Mouse (Mus musculus): ENCODE results near the gene Map1b. TPM values are rescaled to one million over a fixed set of nuclear protein-coding genes. Genes with fewer than 3 reads are reported as not detected.

Gene Map1b
- polyA plus RNA-seq, 1 experiment from 2014 or later, result 2,470 TPM

DNA sequence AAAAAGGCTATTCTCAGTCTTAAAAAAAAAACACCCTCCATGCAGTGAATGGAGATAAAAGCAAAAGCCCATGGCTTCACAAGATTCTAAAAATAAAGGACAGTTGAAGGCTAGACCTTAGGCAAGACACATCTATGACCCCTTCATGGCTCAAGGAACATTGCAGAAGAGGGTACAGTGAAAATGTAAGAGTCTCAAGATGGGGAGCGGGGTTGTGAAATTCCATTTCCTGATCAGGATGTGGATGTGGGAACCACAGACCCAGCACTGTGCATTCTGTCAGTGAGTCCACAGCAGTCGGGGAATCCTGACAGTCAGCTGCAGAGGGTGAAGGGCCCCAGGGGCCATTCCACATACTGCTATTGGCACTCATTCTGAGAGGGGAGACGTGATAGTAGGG lies 123.2 kb downstream of the Map1b start:
- Histone ChIP-seq H3K27me3 (ENCODE audit: control insufficient read depth, insufficient read depth, low read length) (no peaks in the 10 kb centered on the region), H3K9ac (replicated peaks; ENCODE audit: low read length) (no peak overlapping the region), H3K4me3 (replicated peaks; ENCODE audit: low read depth, low read length) (no peak overlapping the region), H3K9me3 (ENCODE audit: control insufficient read depth, low read length) (no peaks in the 10 kb centered on the region), H3K4me2 (ENCODE audit: low read length) (no peak overlapping the region), H3K4me1 (ENCODE audit: control insufficient read depth, insufficient read depth, low read length) (peaks cover 22% of the 10 kb centered on the region), H3K27ac (replicated peaks; ENCODE audit: low read depth, low read length) (no peak overlapping the region), H3K36me3 (ENCODE audit: control insufficient read depth, insufficient read depth, low read length) (no peaks in the 10 kb centered on the region)
- WGBS, result 88% methylated on average over 3 of the region's 3 CpGs
- DNase-seq (no peak), ATAC-seq (ENCODE audit: low FRiP score, low TSS enrichment) (no peak)

DNA sequence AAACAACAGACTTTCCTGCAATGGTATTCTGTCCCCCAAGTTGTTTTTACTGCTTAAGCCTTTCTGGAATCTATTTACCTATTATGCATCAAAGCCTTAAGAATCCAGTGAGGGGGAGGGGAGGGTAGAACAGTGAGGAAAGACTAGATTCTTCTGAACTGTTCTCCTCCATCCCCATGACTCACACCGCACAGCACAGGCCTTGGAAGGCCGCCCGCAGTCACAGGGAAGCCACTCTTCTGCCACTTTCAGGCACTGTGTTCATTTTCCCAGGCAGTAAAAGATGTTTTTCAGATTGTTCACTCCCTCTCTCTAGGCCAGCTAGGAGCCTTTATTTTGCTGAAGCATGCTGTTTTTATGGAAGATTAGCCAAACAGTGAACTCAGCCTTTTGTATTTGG lies 124.9 kb downstream of the Map1b start:
- 75% methylated on average over 3 of the region's 3 CpGs for WGBS
- Histone ChIP-seq H3K4me1 (ENCODE audit: control insufficient read depth, insufficient read depth, low read length) (peaks cover 16% of the 10 kb centered on the region; the same call in 1 of the 2 replicates), H3K9ac (replicated peaks; ENCODE audit: low read length) (no peak overlapping the region), H3K9me3 (ENCODE audit: control insufficient read depth, low read length) (no peaks in the 10 kb centered on the region), H3K27ac (replicated peaks; ENCODE audit: low read depth, low read length) (0 out of 2 replicates have a peak overlapping the region, but pooled peaks have one; percentile 26), H3K4me3 (replicated peaks; ENCODE audit: low read depth, low read length) (no peak overlapping the region), H3K36me3 (ENCODE audit: control insufficient read depth, insufficient read depth, low read length) (no peaks in the 10 kb centered on the region), H3K27me3 (ENCODE audit: control insufficient read depth, insufficient read depth, low read length) (no peaks in the 10 kb centered on the region), H3K4me2 (ENCODE audit: low read length) (no peak overlapping the region)
- ATAC-seq (ENCODE audit: low FRiP score, low TSS enrichment), result no peak
- peak; percentile 20 for DNase-seq

DNA sequence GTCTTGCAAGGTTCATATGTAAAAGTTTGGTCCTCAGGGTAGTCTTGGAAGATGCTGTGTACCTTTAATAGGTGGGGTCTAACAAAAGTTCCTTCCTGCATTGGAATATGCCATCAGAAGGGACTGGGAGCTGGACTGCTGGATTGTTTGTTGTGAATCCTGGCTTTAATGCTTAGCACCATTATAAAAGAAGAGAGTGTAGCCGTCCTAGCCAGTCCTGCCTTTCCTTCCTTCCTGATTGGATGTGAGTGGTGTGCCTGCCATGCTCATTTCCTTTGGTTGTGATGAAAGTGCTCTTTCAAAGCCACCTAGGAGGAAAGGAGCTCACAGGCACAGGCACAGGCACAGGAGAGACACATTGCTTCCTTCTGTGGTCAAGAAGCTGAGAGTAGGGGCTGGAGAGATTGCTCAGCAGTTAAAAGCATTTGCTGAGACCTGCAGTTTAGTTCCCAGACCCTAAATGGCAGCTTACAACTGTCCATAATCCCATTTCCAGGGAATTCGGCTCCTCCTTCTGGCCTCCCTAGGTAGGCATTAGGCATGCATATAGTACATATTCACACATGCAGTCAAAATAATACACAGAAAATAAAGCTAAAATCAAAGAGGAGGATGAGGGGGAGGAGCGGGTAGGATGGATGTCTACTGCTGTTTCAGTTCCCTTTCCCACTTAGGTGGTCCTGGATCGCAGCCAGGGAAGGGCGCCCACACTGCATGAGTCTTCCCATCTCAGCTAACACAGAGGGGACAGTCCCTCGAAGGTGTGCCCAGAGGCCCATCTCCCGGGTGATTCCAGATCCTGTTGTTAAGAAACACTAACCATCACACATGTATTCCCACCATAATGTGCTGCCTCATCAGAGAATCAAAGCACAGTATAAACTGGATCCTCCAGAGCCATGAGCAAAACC lies 128.2 kb downstream of the Map1b start:
- 72% methylated on average over 7 of the region's 7 CpGs for WGBS
- no peak for DNase-seq

DNA sequence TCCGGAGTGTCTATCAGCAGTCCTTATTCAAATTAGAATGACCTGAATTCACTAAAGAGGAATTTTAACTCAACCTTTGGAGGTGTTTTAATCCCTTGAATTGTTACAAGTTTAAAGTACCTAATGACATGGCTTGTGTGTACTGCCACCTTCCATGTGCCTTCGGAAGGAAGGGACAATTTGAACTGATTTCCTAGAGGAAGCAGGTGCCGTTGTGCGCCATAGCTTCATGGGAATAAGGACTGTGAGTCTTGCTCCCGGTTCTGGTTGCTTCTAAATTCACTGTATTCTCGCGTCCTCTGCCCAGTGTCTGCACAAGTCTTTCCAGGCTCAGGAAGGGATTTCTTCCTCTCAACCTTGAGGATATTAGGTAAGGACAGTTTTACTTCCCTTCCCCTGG lies 130.0 kb downstream of the Map1b start:
- Histone ChIP-seq H3K36me3 (ENCODE audit: control insufficient read depth, insufficient read depth, low read length) (no peaks in the 10 kb centered on the region), H3K27me3 (ENCODE audit: control insufficient read depth, insufficient read depth, low read length) (no peaks in the 10 kb centered on the region), H3K27ac (replicated peaks; ENCODE audit: low read depth, low read length) (no peak overlapping the region), H3K4me3 (replicated peaks; ENCODE audit: low read depth, low read length) (no peak overlapping the region), H3K9me3 (ENCODE audit: control insufficient read depth, low read length) (no peaks in the 10 kb centered on the region), H3K4me2 (ENCODE audit: low read length) (no peak overlapping the region), H3K9ac (replicated peaks; ENCODE audit: low read length) (no peak overlapping the region), H3K4me1 (ENCODE audit: control insufficient read depth, insufficient read depth, low read length) (peaks cover 5% of the 10 kb centered on the region; the same call in 1 of the 2 replicates)
- 86% methylated on average over 7 of the region's 7 CpGs for WGBS
- DNase-seq (no peak), ATAC-seq (ENCODE audit: low FRiP score, low TSS enrichment) (no peak)

More for the DNA sequence above, 128.2 kb downstream of the Map1b start:
- Histone ChIP-seq H3K27ac (replicated peaks; ENCODE audit: low read depth, low read length) (no peak overlapping the region), H3K36me3 (ENCODE audit: control insufficient read depth, insufficient read depth, low read length) (no peaks in the 10 kb centered on the region), H3K9me3 (ENCODE audit: control insufficient read depth, low read length) (no peaks in the 10 kb centered on the region), H3K4me3 (replicated peaks; ENCODE audit: low read depth, low read length) (no peak overlapping the region), H3K9ac (replicated peaks; ENCODE audit: low read length) (no peak overlapping the region), H3K4me2 (ENCODE audit: low read length) (no peak overlapping the region), H3K4me1 (ENCODE audit: control insufficient read depth, insufficient read depth, low read length) (no peaks in the 10 kb centered on the region), H3K27me3 (ENCODE audit: control insufficient read depth, insufficient read depth, low read length) (no peaks in the 10 kb centered on the region)
- no peak for ATAC-seq (ENCODE audit: low FRiP score, low TSS enrichment)

DNA sequence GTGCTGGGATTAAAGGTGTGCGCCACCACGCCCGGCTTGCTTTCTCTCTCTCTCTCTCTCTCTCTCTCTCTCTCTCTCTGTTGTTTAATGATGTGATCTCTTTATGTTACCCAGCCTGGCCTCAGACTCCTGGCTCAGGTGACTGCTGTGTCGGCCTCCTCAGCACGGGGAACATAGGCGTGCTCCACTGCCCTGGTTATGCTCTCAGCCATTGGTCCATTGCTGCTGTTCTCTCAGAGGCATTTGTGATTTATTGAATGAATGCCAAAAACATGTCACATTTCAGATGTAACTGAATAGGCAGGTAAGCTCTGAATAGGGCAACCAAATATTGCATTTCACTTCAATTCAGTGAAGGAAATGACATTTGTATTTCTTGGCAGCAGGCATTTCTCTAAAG lies 130.4 kb downstream of the Map1b start:
- no peak overlapping the region for H3K27ac ChIP-seq (replicated peaks; ENCODE audit: low read depth, low read length)
- no peak for DNase-seq
- no peak overlapping the region for H3K4me3 ChIP-seq (replicated peaks; ENCODE audit: low read depth, low read length)
- no peak overlapping the region for H3K4me2 ChIP-seq (ENCODE audit: low read length)
- H3K4me1 ChIP-seq (ENCODE audit: control insufficient read depth, insufficient read depth, low read length), result peaks cover 5% of the 10 kb centered on the region; the same call in 1 of the 2 replicates
- no peak for ATAC-seq (ENCODE audit: low FRiP score, low TSS enrichment)
- H3K9ac ChIP-seq (replicated peaks; ENCODE audit: low read length), result no peak overlapping the region
- 80% methylated on average over 4 of the region's 6 CpGs for WGBS
- H3K27me3 ChIP-seq (ENCODE audit: control insufficient read depth, insufficient read depth, low read length), result no peaks in the 10 kb centered on the region
- H3K36me3 ChIP-seq (ENCODE audit: control insufficient read depth, insufficient read depth, low read length), result no peaks in the 10 kb centered on the region
- H3K9me3 ChIP-seq (ENCODE audit: control insufficient read depth, low read length), result no peaks in the 10 kb centered on the region

DNA sequence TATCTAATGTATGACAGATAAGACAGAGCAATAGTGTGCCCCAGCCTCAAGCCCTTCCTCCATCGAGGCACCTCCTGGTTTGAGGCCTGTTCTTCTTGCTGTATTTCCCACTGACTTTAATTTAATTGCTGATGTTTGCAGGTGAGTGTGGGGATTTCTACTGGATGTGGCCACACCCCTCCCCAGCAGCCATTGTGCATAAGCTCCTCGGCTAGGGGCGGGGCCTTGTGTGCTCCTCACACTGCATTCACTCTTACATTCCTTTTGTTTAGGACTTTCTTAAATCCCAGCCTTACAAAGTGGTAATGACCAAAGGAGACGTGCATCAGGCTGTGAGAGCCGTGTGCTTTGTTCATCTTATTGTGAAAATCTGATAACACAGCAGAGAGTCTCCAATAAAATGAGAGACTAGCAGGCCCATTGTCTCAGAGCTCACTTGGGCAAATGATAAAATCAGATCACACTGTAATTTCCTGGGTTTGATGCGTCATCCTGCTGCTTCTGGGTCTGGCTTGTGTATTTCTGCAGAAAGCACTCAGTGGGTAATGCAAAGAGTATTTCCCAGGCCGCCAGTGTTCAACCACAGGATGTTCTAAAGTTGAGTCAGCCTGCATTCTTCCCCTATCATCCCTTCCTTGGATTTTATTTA lies 131.7 kb downstream of the Map1b start:
- DNase-seq (no peak), ATAC-seq (ENCODE audit: low FRiP score, low TSS enrichment) (no peak)
- H3K36me3 ChIP-seq (ENCODE audit: control insufficient read depth, insufficient read depth, low read length), result no peaks in the 10 kb centered on the region
- 40% methylated on average over 7 of the region's 7 CpGs for WGBS
- H3K4me2 ChIP-seq (ENCODE audit: low read length), result no peak overlapping the region
- no peak overlapping the region; the same call in 1 of the 2 replicates for H3K27ac ChIP-seq (replicated peaks; ENCODE audit: low read depth, low read length)
- no peak overlapping the region for H3K9ac ChIP-seq (replicated peaks; ENCODE audit: low read length)
- H3K4me1 ChIP-seq (ENCODE audit: control insufficient read depth, insufficient read depth, low read length), result peaks cover 5% of the 10 kb centered on the region; the same call in 1 of the 2 replicates
- no peak overlapping the region for H3K4me3 ChIP-seq (replicated peaks; ENCODE audit: low read depth, low read length)
- no peaks in the 10 kb centered on the region for H3K9me3 ChIP-seq (ENCODE audit: control insufficient read depth, low read length)
- no peaks in the 10 kb centered on the region for H3K27me3 ChIP-seq (ENCODE audit: control insufficient read depth, insufficient read depth, low read length)

DNA sequence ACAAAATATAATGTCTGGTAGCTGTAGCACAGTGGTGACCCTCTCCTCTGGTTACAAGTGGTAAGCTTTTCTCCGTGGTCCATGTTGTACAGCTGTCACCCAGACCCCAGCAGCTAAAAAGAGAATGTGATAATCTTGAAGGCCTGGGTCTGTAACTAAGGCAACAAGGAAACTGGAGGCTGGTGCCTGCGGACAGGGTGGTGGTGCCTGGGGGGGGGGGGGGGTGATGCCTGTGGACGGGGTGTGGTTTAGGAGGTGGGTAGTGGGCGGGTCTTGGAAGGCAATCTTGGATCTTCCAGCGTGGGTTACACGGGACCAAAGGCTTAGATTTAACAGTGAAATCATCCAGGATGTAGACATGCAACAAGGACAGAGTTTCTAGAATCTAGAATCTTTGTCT lies 134.0 kb downstream of the Map1b start:
- Histone ChIP-seq H3K9ac (replicated peaks; ENCODE audit: low read length) (no peak overlapping the region), H3K36me3 (ENCODE audit: control insufficient read depth, insufficient read depth, low read length) (no peaks in the 10 kb centered on the region), H3K4me2 (ENCODE audit: low read length) (no peak overlapping the region), H3K27me3 (ENCODE audit: control insufficient read depth, insufficient read depth, low read length) (no peaks in the 10 kb centered on the region), H3K9me3 (ENCODE audit: control insufficient read depth, low read length) (no peaks in the 10 kb centered on the region), H3K4me3 (replicated peaks; ENCODE audit: low read depth, low read length) (no peak overlapping the region), H3K4me1 (ENCODE audit: control insufficient read depth, insufficient read depth, low read length) (peaks cover 5% of the 10 kb centered on the region; the same call in 1 of the 2 replicates), H3K27ac (replicated peaks; ENCODE audit: low read depth, low read length) (no peak overlapping the region)
- WGBS, result 37% methylated on average over 6 of the region's 6 CpGs
- no peak for ATAC-seq (ENCODE audit: low FRiP score, low TSS enrichment)
- no peak for DNase-seq

DNA sequence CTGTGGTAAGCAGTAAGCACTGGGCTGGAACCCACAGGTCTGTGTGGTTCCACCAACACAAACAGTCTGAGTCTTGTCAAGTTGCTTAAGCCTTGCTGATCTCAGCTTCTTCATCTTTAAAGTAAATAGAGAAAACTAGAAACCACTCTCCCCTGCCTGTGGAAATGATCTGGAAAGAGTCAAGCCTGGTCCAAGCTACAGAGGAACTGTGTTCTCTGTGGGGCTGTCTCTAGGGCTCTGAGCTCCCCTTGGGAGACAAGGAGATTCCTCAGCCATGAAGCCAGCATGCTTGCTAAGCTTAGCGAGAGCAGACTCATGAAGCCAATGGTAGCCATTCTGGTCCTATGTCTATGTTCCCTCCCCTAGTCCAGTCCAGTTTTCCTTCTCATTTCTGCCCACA lies 138.1 kb downstream of the Map1b start:
- H3K4me1 ChIP-seq (ENCODE audit: control insufficient read depth, insufficient read depth, low read length), result peaks cover 7% of the 10 kb centered on the region; the same call in 1 of the 2 replicates
- no peak overlapping the region for H3K9ac ChIP-seq (replicated peaks; ENCODE audit: low read length)
- ATAC-seq (ENCODE audit: low FRiP score, low TSS enrichment) (no peak), DNase-seq (no peak)
- H3K36me3 ChIP-seq (ENCODE audit: control insufficient read depth, insufficient read depth, low read length), result no peaks in the 10 kb centered on the region
- no peaks in the 10 kb centered on the region for H3K27me3 ChIP-seq (ENCODE audit: control insufficient read depth, insufficient read depth, low read length)
- WGBS, result 94% methylated on average over 1 of the region's 1 CpGs
- no peak overlapping the region for H3K4me3 ChIP-seq (replicated peaks; ENCODE audit: low read depth, low read length)
- no peak overlapping the region for H3K4me2 ChIP-seq (ENCODE audit: low read length)
- no peaks in the 10 kb centered on the region for H3K9me3 ChIP-seq (ENCODE audit: control insufficient read depth, low read length)
- H3K27ac ChIP-seq (replicated peaks; ENCODE audit: low read depth, low read length), result no peak overlapping the region
